Mouse (Mus musculus): ENCODE measurements around the gene Nectin3. TPM values are rescaled to one million over a fixed set of nuclear protein-coding genes. Genes with fewer than 3 reads are reported as not detected.

The Nectin3 gene
- total and polyA plus RNA-seq, 3 experiments: 0.16 TPM; not detected in 2

DNA sequence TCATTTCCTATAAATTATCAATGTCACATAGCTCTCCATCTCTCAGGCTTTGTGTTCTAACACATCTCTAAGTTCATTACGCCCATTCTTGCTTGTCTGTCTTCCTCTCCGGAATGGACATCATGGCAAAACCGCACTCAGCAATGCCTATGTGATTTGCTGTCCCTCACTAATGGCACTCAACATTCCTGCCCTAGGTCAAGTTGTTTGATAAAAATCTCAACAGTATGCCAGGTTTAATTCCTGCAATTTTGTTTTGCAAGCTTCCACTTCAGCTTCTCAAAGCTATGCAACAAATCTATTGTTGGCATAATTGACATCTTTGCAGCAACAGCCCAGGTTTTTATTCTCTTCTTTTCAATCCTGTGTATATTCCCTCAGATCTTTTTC lies 9.6 kb upstream of the Nectin3 start:
- no peak overlapping the region for H3K4me3 ChIP-seq (ENCODE audit: low read depth, low read length)
- TF ChIP-seq GATA2 (IDR thresholded peaks at IDR 0.05; ENCODE audit: borderline replicate concordance, low read depth, low read length): no peak
- no peak for TF ChIP-seq CTCF (IDR thresholded peaks at IDR 0.05; ENCODE audit: low read depth, low read length)
- no peak for TF ChIP-seq POLR2AphosphoS5 (IDR thresholded peaks at IDR 0.05; ENCODE audit: insufficient replicate concordance, low read depth, low read length)
- TF ChIP-seq TAL1 (conservative IDR thresholded peaks at IDR 0.05; ENCODE audit: low read depth, low read length): no peak
- TF ChIP-seq GATA1 (IDR thresholded peaks at IDR 0.05; ENCODE audit: borderline replicate concordance, low read length): no peak
- no peak for ATAC-seq (ENCODE audit: extremely low read depth, insufficient number of reproducible peaks, low FRiP score, poor library complexity, severe bottlenecking)
- H3K4me1 ChIP-seq (ENCODE audit: insufficient read depth, low read depth, low read length): no peaks in the 10 kb centered on the region
- peaks cover 26% of the 10 kb centered on the region for H3K9me3 ChIP-seq (replicated peaks)
- no peaks in the 10 kb centered on the region for H3K36me3 ChIP-seq (replicated peaks)
- DNase-seq (ENCODE audit: low spot score): no peak
- no peaks in the 10 kb centered on the region for H3K27me3 ChIP-seq (ENCODE audit: insufficient read depth, low read length)

DNA sequence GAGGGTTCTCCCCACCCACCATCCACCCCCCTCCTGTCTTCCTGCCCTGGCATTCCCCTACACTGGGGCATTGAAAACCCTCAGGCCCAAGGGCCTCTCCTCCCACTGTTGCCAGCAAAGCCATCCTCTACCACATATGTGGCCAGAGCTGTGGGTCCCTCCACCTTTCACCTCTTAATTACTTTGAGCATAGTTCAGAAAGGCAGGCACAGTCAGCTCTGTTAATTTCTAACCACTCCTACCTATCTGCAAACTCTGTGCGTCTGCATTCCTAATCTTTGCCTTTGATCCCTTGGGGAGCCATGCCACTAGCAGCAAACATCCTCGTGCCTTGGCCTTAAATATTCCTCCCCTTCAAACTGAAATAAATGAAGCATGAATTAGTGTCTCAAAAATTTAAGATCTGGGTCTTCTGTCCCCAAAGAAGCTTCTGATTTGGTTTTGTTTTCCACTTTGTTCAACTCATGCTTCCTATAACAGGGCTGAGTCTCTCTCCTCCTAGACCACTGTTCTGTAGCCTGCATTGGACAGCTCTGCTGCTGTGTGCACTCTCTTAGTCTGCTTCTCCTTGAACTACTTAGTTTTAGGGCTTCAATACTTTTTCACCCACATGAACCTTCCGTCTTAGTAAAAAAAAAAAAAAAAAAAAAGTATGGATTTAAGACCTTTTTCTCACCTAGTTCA lies 9.1 kb upstream of the Nectin3 start:
- no peak for DNase-seq (ENCODE audit: low spot score)
- H3K9me3 ChIP-seq (replicated peaks): peaks cover 24% of the 10 kb centered on the region
- no peak for TF ChIP-seq CTCF (IDR thresholded peaks at IDR 0.05; ENCODE audit: low read depth, low read length)
- TF ChIP-seq TAL1 (conservative IDR thresholded peaks at IDR 0.05; ENCODE audit: low read depth, low read length): no peak
- TF ChIP-seq POLR2AphosphoS5 (IDR thresholded peaks at IDR 0.05; ENCODE audit: insufficient replicate concordance, low read depth, low read length): no peak
- no peak for TF ChIP-seq GATA2 (IDR thresholded peaks at IDR 0.05; ENCODE audit: borderline replicate concordance, low read depth, low read length)
- TF ChIP-seq GATA1 (IDR thresholded peaks at IDR 0.05; ENCODE audit: borderline replicate concordance, low read length): no peak
- no peaks in the 10 kb centered on the region for H3K4me1 ChIP-seq (ENCODE audit: insufficient read depth, low read depth, low read length)
- no peak for ATAC-seq (ENCODE audit: extremely low read depth, insufficient number of reproducible peaks, low FRiP score, poor library complexity, severe bottlenecking)
- no peaks in the 10 kb centered on the region for H3K27me3 ChIP-seq (ENCODE audit: insufficient read depth, low read length)
- H3K4me3 ChIP-seq (ENCODE audit: low read depth, low read length): no peak overlapping the region
- no peaks in the 10 kb centered on the region for H3K36me3 ChIP-seq (replicated peaks)

DNA sequence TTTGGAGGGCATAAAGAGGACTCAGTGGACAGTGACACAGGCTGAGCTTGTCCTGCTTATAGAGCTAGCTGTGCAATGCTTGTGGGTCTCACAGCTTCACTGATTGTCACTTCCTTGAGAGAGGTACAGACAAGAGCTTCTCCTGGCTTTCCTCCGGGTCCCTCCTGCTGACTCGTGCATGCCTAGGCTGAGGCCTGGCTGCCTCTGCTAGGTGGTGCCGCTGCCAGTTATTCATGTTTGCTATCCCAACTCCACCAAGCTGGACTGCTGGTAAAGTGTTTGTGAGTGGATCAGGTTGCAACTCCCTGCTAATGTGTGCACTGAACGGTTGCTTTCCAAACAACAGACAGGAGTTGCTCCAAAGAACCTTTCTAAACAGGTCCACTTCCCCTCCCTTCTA lies 5.7 kb upstream of the Nectin3 start:
- no peak for TF ChIP-seq CTCF (IDR thresholded peaks at IDR 0.05; ENCODE audit: low read depth, low read length)
- no peak for TF ChIP-seq TAL1 (conservative IDR thresholded peaks at IDR 0.05; ENCODE audit: low read depth, low read length)
- no peak for TF ChIP-seq GATA2 (IDR thresholded peaks at IDR 0.05; ENCODE audit: borderline replicate concordance, low read depth, low read length)
- TF ChIP-seq GATA1 (IDR thresholded peaks at IDR 0.05; ENCODE audit: borderline replicate concordance, low read length): no peak
- TF ChIP-seq POLR2AphosphoS5 (IDR thresholded peaks at IDR 0.05; ENCODE audit: insufficient replicate concordance, low read depth, low read length): no peak
- no peaks in the 10 kb centered on the region for H3K27me3 ChIP-seq (ENCODE audit: insufficient read depth, low read length)
- ATAC-seq (ENCODE audit: extremely low read depth, insufficient number of reproducible peaks, low FRiP score, poor library complexity, severe bottlenecking) (no peak), DNase-seq (ENCODE audit: low spot score) (no peak)
- peaks cover 26% of the 10 kb centered on the region for H3K9me3 ChIP-seq (replicated peaks)
- no peaks in the 10 kb centered on the region for H3K36me3 ChIP-seq (replicated peaks)
- H3K4me1 ChIP-seq (ENCODE audit: insufficient read depth, low read depth, low read length): no peaks in the 10 kb centered on the region
- no peak overlapping the region for H3K4me3 ChIP-seq (ENCODE audit: low read depth, low read length)

DNA sequence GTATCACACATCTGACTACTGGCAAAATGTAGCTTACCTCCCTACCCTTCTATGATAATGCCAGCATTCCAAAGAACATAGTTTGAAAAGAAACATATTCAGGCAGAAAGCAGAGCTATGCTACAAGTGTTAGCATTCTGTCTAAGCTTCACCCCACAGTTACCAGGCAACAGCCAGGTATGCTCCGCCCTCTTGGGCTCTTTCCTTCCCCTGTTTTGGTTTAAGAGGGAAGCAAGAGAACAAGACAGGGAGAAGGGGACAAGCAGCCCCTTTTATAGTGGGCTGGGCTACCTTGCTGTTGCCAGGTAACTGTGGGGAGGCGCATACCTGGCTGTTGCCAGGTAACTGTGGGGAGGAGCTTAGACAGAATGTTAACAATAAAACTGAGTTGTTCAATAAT lies 4.0 kb upstream of the Nectin3 start:
- Histone ChIP-seq H3K9me3 (replicated peaks) (peaks cover 36% of the 10 kb centered on the region), H3K4me3 (ENCODE audit: low read depth, low read length) (no peak overlapping the region), H3K36me3 (replicated peaks) (no peaks in the 10 kb centered on the region), H3K4me1 (ENCODE audit: insufficient read depth, low read depth, low read length) (no peaks in the 10 kb centered on the region), H3K27me3 (ENCODE audit: insufficient read depth, low read length) (no peaks in the 10 kb centered on the region)
- DNase-seq (ENCODE audit: low spot score): no peak
- TF ChIP-seq GATA1 (IDR thresholded peaks at IDR 0.05; ENCODE audit: borderline replicate concordance, low read length) (no peak), GATA2 (IDR thresholded peaks at IDR 0.05; ENCODE audit: borderline replicate concordance, low read depth, low read length) (no peak), CTCF (IDR thresholded peaks at IDR 0.05; ENCODE audit: low read depth, low read length) (no peak), TAL1 (conservative IDR thresholded peaks at IDR 0.05; ENCODE audit: low read depth, low read length) (no peak), POLR2AphosphoS5 (IDR thresholded peaks at IDR 0.05; ENCODE audit: insufficient replicate concordance, low read depth, low read length) (no peak)
- no peak for ATAC-seq (ENCODE audit: extremely low read depth, insufficient number of reproducible peaks, low FRiP score, poor library complexity, severe bottlenecking)

DNA sequence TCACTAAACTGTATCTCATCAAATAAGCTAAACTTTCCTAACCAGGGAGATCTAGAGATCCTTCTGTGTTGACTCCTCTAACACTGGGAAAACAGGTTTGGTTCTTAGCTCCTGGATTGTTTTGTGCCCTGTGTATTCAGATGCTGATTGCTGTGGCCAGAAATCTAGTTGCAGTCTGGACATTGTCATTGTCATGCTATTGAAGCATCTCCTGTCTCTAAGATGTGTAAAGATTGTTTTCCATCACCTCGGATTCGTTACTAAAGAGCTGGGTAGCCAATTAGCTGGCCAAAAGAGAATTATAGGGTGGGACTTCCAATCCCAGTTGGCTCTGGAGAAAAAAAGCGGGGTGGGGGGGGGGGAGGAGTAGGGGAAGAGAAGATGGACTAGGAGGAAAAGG lies 2.4 kb upstream of the Nectin3 start:
- TF ChIP-seq CTCF (IDR thresholded peaks at IDR 0.05; ENCODE audit: low read depth, low read length) (no peak), POLR2AphosphoS5 (IDR thresholded peaks at IDR 0.05; ENCODE audit: insufficient replicate concordance, low read depth, low read length) (no peak), GATA1 (IDR thresholded peaks at IDR 0.05; ENCODE audit: borderline replicate concordance, low read length) (no peak), GATA2 (IDR thresholded peaks at IDR 0.05; ENCODE audit: borderline replicate concordance, low read depth, low read length) (no peak), TAL1 (conservative IDR thresholded peaks at IDR 0.05; ENCODE audit: low read depth, low read length) (no peak)
- H3K4me3 ChIP-seq (ENCODE audit: low read depth, low read length): no peak overlapping the region
- ATAC-seq (ENCODE audit: extremely low read depth, insufficient number of reproducible peaks, low FRiP score, poor library complexity, severe bottlenecking) (no peak), DNase-seq (ENCODE audit: low spot score) (no peak)
- H3K4me1 ChIP-seq (ENCODE audit: insufficient read depth, low read depth, low read length): no peaks in the 10 kb centered on the region
- no peaks in the 10 kb centered on the region for H3K27me3 ChIP-seq (ENCODE audit: insufficient read depth, low read length)
- no peaks in the 10 kb centered on the region for H3K36me3 ChIP-seq (replicated peaks)
- H3K9me3 ChIP-seq (replicated peaks): peaks cover 48% of the 10 kb centered on the region

DNA sequence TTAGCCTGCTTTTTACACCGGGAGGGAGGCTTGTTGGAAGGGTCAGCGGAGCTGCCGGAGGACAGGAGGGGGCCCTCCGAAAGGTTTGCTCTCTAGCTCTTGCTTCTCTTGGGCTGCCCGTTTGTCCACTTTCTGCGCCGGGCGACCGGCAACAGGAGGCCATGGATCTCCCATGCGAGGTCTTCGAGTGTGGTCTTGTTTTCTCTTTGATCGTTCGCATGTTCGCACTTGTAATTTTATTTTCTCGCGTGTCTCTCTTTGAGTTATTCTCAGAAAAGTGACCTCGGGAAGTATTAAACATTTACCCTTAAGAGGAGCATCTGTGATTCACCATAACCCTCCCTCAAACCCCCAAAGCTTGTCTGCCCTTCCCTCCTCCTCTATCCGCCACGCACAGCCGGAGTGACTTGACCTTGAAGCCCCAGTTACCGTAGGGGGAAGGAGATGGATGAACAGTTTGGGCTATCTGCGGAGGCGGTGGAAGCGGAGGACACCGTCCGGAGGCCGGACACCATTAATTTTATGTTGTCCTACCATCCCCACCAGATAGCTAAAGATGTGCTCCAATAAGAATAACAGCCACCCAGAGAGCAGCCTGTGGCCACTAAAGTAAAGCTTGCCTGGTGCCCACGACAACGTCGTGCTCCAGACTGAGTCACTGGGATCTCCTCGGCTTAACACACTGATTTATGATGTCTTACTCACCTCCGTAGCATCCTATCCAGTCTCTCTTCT lies 472 bp downstream of the Nectin3 start:
- Histone ChIP-seq H3K27me3 (ENCODE audit: insufficient read depth, low read length) (no peaks in the 10 kb centered on the region), H3K9me3 (replicated peaks) (peaks cover 39% of the 10 kb centered on the region), H3K4me3 (ENCODE audit: low read depth, low read length) (no peak overlapping the region), H3K4me1 (ENCODE audit: insufficient read depth, low read depth, low read length) (no peaks in the 10 kb centered on the region), H3K36me3 (replicated peaks) (no peaks in the 10 kb centered on the region)
- TF ChIP-seq TAL1 (conservative IDR thresholded peaks at IDR 0.05; ENCODE audit: low read depth, low read length): no peak
- no peak for TF ChIP-seq CTCF (IDR thresholded peaks at IDR 0.05; ENCODE audit: low read depth, low read length)
- no peak for TF ChIP-seq POLR2AphosphoS5 (IDR thresholded peaks at IDR 0.05; ENCODE audit: insufficient replicate concordance, low read depth, low read length)
- no peak for TF ChIP-seq GATA1 (IDR thresholded peaks at IDR 0.05; ENCODE audit: borderline replicate concordance, low read length)
- TF ChIP-seq GATA2 (IDR thresholded peaks at IDR 0.05; ENCODE audit: borderline replicate concordance, low read depth, low read length): no peak
- ATAC-seq (ENCODE audit: extremely low read depth, insufficient number of reproducible peaks, low FRiP score, poor library complexity, severe bottlenecking) (no peak), DNase-seq (ENCODE audit: low spot score) (no peak)

Data from G1E (cell line).